Mouse (Mus musculus): ENCODE measurements at regions not wholly inside any gene's neighbourhood (a gene's known extent, or its start where the extent isn't known, plus 50 kb on each side); places are given as distances from the start of the nearest gene placed in this dataset.

- TF ChIP-seq RAD21 (IDR thresholded peaks at IDR 0.05; ENCODE audit: low read depth, low read length) (no peak), CTCF (IDR thresholded peaks at IDR 0.05 in 2 of 3, conservative IDR thresholded peaks at IDR 0.05 in 1 of 3; ENCODE audit: control insufficient read depth in 1 of 3, insufficient read depth in 1 of 3, low read depth in 2 of 3, low read length in 3 of 3, poor library complexity in 1 of 3, severe bottlenecking in 1 of 3) (no peak), USF2 (IDR thresholded peaks at IDR 0.05; ENCODE audit: borderline replicate concordance in 1 of 2, insufficient read depth in 1 of 2, low read depth in 1 of 2, low read length in 2 of 2) (no peak), POLR2A (IDR thresholded peaks at IDR 0.05; ENCODE audit: control insufficient read depth in 1 of 2, insufficient read depth in 1 of 2, low read depth in 1 of 2, low read length in 2 of 2, poor library complexity in 1 of 2) (no peak), ZC3H11A (IDR thresholded peaks at IDR 0.05; ENCODE audit: low read depth, low read length) (no peak), HCFC1 (IDR thresholded peaks at IDR 0.05; ENCODE audit: low read depth, low read length) (no peak), E2F4 (IDR thresholded peaks at IDR 0.05; ENCODE audit: borderline replicate concordance, low read depth, low read length) (no peak), TBP (IDR thresholded peaks at IDR 0.05; ENCODE audit: low read depth, low read length) (no peak), MEF2A (IDR thresholded peaks at IDR 0.05; ENCODE audit: extremely low read depth, insufficient replicate concordance, low read depth, low read length, poor library complexity, severe bottlenecking) (no peak), GATA1 (IDR thresholded peaks at IDR 0.05; ENCODE audit: low read depth, low read length) (no peak)
Measured at GRCm38 (mm10) chr10:70722783-70723182, 67.0 kb upstream of the Phyhipl start.

All from MEL (cell line).